Mouse (Mus musculus) layer of hippocampus, postnatal 25 days (tissue): ENCODE results near the gene Ift80. TPM values are rescaled to one million over a fixed set of nuclear protein-coding genes. Genes with fewer than 3 reads are reported as not detected.
"Not testable (repeated sequence)": the region's sequence is repeated elsewhere in the genome, so short reads cannot be mapped to it uniquely, and the experiment has no call there.

Source experiments
- DNase-seq, 2 experiments: peaks; one replicate each; pipeline ENCODE4 v3.0.0; 2022; ENCODE audit warnings: mixed read lengths in 2 of 2, low spot score in 1 of 2; ENCODE audit errors: extremely low spot score in 1 of 2
- total RNA-seq, 2 experiments: library from RNA; stranded (reverse); gene quantifications; 2 replicates each; pipeline ENCODE4 v1.2.3; 2021

The Ift80 gene
- total RNA-seq = 10 to 100 TPM; 23.5 to 23.9 TPM

DNA sequence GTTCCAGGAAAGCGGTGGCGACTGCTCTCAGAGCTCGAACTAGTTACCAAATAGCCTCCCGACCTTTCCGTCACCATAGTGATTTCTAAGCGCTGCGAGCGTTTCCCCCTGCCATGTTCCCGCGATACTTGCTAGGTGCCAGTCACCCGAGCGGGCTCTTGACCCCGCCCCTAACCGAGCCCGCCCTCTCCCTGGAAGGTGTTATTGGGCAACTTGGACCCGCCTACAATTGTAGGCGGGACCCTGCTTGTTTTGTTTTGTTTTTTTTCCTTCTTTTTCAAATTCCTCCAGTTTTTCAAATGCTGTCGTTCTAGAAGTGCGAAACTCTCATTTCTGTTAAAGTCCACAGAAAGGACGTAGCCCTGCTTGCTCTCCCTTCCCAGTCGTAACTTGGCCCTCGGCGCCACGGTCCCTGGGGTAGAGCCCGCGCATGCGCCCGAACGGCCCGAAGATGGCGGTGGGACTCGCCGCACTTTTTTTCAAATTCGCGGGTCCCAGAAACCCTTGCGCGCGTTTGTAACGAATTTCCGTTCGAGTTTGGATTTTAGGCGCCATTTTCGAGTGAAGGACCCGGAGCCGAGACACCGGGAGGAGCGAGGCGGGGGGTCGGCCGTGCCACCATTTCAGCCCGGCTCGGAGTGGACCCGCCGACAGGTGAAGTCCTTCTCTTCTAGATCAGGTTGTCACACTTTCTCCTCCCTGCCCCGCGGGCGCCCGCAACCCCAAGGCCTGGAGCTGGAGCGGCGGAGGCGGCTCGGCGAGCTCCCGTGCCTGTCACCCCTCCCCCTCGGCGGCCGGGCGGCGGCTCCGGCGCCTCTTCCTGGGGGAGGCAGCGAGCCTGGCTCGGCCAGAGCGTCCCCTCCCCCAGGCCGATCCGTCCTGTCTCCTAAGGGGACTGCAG is at the start of gene Ift80, which contains the start of gene Smc4:
Gene Ift80 (minus strand): TSS at position 134 of the 901 bp plus-strand sequence.
Gene Smc4 (plus strand): TSS at position 302 of the 901 bp plus-strand sequence.
- peak; percentile 87 to 89 for DNase-seq

DNA sequence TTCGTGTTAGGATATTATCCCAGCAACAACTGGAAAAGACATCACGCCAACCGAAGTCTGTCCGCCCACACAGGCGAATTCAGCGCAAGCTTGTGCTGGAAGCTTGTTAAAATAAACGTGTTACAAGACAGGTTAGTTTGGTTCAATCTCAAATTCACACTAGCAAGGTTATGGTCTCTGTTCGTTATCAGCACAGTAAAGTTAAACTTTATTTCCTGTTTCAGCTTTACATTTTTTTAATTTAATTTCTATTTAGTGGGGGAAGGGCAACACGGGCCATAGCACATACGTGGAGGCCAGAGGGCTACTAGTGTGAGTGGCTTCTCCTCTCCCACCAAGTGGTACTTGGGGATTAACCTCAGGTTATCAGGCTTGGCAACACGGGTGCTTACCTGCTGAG is 47.5 kb upstream of the Ift80 start:
- no peak for DNase-seq

DNA sequence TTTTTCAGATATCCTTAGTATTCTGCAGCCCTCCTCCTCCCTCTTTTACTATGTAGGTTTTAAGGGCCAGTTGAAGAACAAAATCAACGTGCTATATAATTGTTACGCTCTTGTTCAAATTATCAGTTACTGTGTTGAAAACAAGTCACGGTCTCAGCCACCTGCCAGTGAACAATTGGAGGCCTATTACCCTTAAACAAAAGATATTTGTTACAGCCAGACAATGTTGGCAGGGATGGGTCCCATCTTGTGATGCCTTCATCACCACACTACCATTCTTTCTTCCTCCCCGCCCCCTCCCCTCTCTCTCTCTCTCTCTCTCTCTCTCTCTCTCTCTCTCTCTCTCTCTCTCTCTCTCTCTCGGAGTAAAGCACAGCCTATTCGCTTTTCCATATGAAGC is 44.6 kb upstream of the Ift80 start:
- DNase-seq = no peak

DNA sequence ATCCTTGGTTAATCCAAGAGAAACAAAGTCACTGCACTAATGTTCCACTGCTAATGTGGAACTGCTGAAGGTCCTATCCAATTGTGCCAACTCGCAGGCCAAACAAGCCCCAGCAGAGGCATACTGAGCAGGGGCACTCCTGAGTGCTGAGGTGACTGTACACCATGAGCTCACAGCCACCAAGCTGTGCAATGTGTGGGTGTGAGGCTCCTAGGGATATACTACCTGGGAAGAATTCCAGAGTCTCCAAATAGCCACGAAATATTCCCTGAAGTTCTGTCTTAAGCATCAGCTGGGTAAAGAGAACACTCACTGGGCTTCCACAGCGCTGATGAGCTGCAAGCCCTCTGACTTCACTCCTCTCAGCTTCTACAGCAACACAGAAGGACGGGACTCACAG is 43.3 kb upstream of the Ift80 start:
- no peak for DNase-seq

DNA sequence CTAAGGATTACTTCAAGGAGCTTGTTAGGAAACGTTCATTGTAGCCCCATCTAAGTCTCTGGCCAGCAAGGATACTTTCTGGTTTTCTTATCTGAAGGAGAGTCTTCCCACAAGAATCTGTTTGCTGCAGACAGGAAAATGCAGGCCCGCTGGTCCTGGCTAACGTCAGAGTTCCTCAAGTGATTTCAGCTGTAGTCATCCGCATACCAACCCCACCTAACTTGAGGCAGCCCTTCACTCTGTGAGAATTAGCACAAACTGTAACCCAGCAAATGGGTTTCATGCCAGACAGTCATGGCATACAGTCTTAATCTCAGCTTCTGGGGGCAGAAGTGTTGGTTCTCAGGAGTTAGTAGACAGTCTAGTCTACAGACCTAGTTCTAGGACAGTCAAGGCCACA is 42.1 kb upstream of the Ift80 start:
- no peak for DNase-seq

DNA sequence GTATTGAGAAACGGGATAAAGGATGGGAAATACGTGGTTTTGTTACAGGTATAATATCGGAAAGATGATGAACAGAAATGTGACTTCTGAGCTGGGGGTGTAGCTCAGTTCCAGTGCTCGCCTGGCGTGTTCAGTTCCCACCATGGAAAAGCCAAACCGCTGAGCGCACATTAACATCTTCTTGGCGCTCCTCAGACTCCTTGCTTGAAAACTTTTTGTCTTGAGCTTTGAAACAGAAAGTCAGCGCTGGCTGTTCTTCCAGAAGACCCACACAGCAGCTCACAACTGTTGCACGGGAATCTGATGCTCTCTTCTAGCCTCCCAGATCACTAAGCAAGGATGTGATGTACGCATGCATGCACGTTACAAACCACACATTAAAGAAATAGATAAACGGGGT is 41.4 kb upstream of the Ift80 start:
- DNase-seq = no peak

DNA sequence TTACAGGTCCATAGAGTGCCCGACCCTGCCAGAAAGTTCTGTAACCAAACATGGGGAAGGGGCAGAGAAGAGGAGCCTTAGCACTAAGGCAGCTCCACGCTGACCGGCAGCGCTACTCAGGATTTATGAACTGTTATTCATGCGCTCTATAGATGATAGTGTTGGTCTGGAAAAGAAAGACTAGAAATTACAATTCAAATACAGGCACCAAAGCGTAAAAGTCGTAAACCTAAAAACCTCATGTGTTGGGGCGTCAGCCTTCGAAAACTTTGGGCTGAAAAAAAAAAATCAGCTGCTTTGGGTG is 41.0 kb upstream of the Ift80 start:
- DNase-seq = no peak

DNA sequence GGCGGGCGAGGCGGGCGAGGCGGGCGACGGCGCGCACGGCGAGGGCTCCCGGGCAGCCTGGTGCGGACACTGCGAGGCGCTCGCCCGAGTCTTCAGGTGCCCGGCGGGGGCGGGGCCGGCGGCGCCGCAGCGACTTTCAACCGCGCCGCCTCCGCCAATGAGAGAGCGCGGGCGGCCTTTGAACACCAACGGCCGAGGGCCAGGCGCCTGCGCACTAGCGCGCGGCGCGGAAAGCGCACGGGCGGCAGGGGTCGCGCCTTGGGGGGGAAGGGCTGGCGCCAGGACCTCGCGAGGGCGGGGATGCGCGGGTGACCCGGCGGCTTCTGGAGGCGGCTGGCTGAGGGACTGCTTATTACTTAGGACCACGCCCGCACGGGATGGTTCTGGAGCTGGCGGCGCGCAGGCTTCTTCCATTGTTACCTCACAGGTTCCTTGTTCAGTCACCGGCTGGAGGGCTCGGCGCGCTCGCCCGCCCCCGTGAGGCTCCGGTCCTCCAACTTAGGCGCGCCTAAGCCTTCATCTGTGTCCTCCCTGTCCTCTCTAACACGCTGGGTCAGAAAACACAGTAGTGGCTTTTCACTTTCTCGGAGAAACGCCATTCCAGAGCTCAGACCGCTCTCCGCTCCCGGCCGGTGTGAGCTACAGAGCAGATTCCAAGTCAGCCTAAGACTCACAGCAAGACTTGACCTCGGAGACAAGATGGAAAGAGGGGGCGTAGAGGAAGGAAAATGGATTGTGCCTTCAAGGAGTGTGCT is 40.5 kb upstream of the Ift80 start, which contains the start of gene Trim59:
Gene Trim59 (minus strand): TSS at position 111 of the 755 bp plus-strand sequence.
- peak; percentile 73 to 84 for DNase-seq

DNA sequence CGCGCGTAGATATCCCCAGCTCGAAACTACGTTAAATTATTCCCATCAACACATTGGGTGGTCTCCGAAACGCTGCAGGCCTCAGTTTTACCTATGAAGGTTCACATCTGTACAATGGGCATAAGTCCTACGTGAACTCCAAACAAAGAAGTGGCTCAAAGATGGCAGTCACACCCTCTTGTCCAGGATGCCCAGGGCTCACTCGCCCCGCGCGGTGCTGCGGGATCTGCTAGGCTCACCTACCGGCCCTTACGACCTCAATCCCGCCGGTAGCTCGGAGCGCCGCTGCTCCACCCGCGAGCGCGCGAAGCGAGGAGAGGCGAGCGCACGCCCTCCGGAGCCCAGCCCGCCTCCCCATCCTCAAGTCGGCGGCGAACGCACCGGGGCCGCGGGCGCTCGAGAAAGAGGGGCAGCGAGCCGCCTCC is 39.8 kb upstream of the Ift80 start:
- DNase-seq = peak in 1 of 2 experiments; percentile 26

DNA sequence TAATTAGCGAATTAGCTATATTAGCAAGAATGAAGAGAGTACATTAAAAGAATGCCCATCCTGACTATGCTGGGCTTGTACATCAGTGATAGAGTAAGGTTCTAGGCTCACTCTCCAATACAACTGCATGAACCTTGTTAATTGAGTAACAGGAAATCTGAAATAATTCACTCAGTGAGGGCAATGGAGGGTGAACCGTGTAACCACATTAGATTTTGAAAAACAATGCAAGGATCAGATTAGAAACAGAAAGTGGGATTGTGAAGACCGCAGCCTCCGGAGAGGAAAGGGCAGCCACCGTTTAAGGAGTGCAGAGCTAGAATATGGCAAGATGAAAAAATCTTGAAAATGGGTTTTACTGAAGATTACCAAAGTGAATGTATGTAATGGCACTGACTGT is 36.9 kb upstream of the Ift80 start:
- DNase-seq = no peak

DNA sequence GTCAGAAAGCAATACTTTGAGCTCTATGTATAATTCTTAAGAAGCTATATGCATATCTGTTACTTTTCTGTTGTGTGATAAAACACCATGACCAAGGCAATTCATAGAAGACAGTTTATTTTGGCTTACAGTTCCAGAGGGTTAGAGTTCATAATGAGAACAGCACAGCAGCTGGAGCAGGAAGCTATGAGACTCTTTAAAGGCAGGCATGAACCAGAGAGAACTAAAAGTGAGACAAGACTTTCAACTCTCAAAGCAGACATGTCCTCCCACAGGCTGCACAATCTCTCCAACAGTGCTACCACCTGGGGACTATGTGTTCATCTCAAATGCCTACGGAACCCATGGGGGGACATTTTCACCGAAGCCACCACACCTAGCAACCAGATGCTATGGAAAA is 35.7 kb upstream of the Ift80 start:
- no peak for DNase-seq

DNA sequence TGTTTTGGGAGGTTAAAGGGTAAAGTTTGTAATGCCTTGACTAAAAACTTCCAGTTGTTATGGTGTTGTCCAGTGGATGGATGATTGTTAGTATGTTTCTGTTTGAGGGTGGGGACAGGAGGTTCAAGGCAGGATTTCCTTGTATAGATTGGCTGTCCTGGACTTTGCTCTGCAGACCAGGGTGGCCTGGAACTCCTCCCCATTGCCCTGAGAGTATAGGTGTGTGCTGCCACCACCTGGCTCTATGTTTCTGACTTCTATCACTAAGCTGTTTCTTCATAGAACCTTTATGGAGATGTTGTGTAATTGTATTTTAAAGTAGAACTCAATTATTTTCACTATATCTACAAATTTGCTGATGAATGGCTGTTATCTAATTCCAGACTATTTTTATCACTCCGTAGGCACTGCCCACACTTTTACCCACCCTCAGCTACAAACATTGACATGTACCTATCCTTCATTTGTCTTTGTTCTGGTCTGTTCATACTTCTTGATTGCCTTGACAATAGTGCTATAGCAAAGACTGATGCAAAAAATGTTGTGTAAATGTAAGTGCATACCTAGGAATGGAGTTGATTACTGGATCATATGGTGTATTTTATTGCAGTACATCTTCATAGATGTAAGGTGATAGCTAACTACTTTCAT is 21.9 kb upstream of the Ift80 start:
- DNase-seq = no peak

DNA sequence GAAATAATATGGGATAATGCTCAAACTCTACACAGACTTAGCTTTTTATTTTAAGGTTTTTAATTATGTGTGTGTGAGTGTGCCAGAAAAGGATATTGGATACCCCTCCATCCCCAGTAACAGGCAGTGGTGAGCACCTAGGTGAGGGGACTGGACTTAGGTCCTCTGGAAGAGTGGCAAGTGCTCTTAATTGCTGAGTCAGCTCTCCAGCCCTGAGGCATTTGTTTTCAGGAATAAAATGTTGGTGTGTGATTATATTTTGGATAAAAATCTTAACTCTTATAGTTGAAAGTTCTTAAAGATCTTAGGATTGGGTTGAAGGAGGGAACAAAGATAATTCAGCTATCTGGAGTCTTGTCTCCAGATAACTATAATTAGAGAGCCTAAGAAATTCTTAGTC is 16.4 kb upstream of the Ift80 start:
- DNase-seq = no peak

DNA sequence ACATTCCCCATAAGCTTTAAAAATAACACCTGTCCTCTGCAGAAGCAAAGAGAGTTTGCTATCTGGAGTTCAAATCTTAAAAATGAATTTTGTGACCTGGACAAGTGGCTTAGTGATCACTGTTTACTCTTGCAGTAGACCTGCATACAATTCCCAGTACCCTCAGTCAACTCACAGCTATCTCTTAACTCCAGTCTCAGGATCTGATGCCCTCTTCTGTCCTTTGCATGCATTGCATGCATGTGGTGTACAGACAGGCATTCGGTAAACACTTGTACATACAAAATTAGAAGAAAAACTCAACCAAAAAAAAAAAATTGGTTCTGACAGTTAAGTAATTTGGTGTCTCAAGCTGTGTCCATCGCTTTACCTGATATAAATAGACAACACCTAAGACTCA is 15.9 kb upstream of the Ift80 start:
- no peak for DNase-seq

DNA sequence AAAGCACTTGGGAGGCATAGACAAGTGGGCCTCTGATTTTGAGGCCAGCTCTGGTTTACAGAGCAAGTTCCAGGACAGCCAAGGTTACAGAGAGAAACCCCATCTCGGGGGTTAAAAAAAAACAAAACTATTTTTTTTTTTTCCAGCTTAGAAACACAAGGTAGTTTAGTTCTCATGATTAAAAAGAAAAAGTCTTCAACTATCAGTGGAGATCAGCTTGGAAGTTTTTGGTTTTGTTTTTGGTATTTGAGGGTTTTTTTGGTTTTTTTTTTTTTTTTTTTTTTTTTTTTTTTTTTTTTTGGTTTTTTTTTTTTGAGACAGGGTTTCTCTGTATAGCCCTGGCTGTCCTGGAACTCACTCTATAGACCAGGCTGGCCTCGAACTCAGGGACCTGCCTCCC is 14.3 kb upstream of the Ift80 start:
- not testable (repeated sequence) for DNase-seq

DNA sequence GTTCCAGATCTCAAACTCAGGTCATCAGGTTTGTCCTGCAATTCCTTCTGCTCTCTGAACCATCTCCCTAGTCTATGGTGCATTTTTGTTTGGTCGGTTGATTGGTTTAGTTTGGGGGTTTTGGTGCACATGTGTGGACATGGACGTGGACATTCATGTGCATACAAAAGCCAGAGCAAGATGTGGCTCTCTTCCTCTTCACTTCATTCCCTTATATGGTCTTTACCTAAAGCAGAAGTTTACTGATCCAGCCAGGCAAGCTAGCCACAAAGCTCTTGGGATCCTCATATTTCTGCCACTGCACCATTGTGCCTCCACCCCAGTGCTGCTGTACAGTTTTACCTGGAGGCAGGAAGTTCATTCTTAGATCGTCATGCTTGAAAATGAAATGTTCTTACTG is 12.8 kb upstream of the Ift80 start:
- no peak for DNase-seq

DNA sequence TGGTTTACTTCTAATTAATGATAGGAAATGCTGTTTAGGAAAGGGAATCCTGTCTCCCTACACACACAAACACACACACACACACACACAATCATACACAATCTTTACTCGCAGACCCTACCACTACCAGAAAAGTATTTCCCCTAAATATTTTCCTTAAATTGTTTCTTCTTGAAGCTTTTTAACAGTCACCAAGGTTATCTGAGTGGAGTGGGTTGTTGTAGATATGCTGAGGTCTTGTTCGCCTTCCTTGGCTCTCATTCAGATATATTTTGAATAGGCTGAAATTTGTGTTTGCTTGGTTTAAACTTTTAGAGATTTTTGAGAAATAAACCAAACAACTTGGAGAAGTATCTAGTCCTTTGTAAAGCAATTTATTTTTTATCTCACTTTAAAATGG is 4.5 kb upstream of the Ift80 start:
- DNase-seq = no peak

DNA sequence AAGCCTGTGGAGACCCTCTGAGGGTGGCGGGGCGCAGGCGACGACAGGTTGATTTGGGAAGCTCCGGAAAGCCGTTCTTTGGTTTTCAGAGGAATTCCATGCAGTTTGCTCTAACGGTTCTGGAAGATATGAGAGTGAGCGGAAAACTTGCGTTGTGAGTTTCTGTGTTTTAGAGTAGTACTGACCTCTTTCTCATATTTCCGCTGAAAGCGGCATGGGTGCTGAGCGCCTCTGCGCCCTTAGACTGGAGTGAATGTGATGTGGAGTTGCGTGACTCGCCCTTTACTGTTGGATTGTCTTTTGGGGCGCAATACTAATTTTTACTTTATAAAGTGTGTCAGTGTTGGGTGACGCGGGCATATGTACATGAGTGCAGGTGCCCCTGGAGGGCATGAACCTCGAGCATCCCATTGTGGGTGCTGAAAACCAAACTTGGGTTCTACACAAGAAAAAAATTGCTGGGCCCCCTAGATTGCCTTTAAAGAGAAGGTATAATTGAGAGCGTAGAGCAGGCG is 1.9 kb upstream of the Ift80 start:
- DNase-seq = no peak

DNA sequence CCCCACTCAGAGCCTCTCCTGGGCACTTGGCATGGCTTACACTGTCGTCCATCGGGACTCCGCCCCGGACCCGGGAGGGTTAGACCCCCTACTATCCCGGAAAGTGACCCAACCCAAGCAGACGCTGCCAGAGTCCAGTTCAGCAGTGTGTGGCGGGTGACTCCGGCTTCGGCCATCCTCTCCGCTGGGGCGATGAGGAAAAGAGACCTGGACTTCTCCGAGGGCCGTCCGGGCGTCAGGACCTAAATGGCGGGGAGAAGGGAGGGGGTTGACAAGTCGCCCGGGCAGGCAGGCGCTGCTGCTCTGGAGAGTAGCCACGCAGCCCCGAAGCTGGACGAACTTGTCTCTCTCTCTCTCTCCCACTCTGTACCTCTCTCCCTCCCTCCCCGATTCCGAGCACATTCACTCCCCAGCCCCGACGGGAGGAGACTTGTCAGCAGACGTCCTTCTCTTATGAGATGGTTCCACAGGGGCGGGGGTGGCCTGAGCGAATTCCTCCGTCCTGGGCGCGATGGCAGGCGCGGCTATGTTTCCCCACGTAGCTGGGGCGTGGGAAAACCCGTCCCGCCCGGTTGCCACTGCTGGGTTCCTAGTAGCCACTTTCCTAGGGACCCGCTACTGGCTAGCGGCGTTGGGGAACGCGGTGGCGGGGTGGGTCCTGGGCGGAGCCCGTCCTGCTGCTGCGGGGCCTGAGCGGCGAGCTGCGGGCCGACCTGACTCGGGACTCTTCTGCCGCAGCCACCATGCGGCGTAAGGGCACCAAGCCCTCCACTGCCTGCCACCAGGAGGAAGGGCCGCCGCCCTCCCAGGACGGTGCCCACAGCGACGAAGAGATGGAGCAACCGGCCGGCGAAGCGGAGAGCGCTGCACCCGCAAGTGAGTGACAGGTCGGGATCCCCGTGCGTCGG is 1.2 kb upstream of the Ift80 start:
- peak; percentile 11 to 21 for DNase-seq

DNA sequence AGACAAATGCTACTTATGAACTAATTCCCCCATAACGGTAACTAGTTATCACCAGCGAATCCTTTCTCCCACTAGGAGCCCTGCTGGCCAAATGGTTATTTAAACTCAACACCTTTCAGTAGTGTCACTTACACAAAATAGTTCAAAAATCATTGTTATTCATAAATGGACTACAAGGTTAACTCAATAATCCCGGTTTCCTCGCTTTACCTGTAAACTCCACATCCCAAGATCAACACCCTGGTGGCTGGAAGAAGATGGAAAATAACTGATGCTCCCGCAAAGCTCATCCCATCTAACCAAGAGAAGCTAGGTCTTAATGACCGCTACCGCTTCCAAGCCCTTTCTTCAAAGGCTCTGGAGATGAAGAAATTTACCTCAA is 324 bp downstream of the Ift80 start:
- no peak for DNase-seq
